Mouse (Mus musculus): ENCODE results near the gene Mmp17. TPM values are rescaled to one million over a fixed set of nuclear protein-coding genes. Genes with fewer than 3 reads are reported as not detected.
"Not testable (repeated sequence)": the region's sequence is repeated elsewhere in the genome, so short reads cannot be mapped to it uniquely, and the experiment has no call there.

Mmp17 gene
- polyA plus RNA-seq, 1 experiment from 2014 or later = 1.3 TPM

- Histone ChIP-seq H3K4me2 (no peak overlapping the region), H3K36me3 (no peaks in the 10 kb centered on the region), H3K27ac (no peak overlapping the region), H3K4me1 (replicated peaks) (peaks cover 4% of the 10 kb centered on the region), H3K27me3 (peaks cover 50% of the 10 kb centered on the region), H3K9me3 (replicated peaks) (no peaks in the 10 kb centered on the region), H3K9ac (no peak overlapping the region), H3K4me3 (no peak overlapping the region)
- 14% methylated on average over 11 of the region's 11 CpGs for WGBS
- ATAC-seq (replicated peaks; ENCODE audit: insufficient number of reproducible peaks, insufficient read depth, low FRiP score, low read depth) = no peak
These were observed 6.9 kb downstream of the Mmp17 start for GRCm38 (mm10) chr5:129590915-129591314.

DNA sequence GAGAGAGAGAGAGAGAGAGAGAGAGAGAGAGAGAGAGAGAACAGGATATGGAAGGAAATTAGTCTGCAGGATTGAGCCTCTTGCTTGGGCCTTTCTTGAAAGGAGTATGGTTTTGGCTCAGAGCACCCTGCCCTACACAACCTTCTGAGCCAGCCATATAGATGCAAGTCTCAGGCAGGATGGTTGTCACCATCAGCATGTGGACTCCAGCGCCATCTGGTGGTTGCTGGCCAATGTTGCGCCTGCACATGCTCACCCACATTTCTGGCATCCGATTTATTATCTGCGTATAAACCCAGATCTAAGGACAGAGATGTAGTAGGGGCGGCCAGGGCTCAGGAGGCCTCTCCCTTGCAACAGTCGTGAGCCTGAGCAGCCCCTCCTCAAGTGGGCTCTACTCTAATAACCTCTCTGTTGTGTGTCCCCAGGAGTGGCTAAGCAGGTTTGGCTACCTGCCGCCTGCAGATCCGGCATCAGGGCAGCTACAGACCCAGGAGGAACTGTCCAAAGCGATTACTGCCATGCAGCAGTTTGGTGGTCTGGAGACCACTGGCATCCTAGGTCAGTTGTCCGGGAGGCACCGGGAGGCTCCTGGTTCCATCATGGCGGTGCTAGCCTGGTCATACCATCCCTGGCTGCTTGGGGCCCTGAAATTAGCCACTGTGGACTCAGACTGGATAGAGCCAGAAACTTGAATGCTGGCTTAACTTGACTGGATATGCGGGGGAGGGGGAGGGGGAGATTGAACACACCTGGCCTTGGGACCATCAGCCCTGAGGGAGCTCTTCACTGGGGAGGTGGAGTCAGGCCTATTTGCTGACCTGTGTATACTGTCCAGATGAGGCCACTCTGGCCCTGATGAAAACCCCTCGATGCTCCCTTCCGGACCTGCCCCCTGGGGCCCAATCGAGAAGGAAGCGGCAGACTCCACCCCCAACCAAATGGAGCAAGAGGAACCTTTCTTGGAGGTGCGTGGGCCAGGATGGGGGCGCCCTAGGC lies 10.4 kb downstream of the Mmp17 start:
- 34% methylated on average over 19 of the region's 19 CpGs for WGBS
- Histone ChIP-seq H3K4me1 (replicated peaks) (no peaks in the 10 kb centered on the region), H3K36me3 (no peaks in the 10 kb centered on the region), H3K4me3 (no peak overlapping the region), H3K9ac (no peak overlapping the region), H3K4me2 (no peak overlapping the region), H3K27me3 (peaks cover 23% of the 10 kb centered on the region), H3K9me3 (replicated peaks) (0 out of 2 replicates have a peak, but pooled peaks cover 3% of the 10 kb centered on the region), H3K27ac (no peak overlapping the region)
- ATAC-seq (replicated peaks; ENCODE audit: insufficient number of reproducible peaks, insufficient read depth, low FRiP score, low read depth) = no peak

GRCm38 (mm10) chr5:129602071-129602487 lies 18.1 kb downstream of the Mmp17 start:
- Histone ChIP-seq H3K36me3 (no peaks in the 10 kb centered on the region), H3K27me3 (no peaks in the 10 kb centered on the region), H3K27ac (no peak overlapping the region), H3K4me2 (no peak overlapping the region), H3K4me1 (replicated peaks) (no peaks in the 10 kb centered on the region), H3K9ac (no peak overlapping the region), H3K9me3 (replicated peaks) (0 out of 2 replicates have a peak, but pooled peaks cover 3% of the 10 kb centered on the region), H3K4me3 (no peak overlapping the region)
- 30% methylated on average over 16 of the region's 16 CpGs for WGBS
- no peak for ATAC-seq (replicated peaks; ENCODE audit: insufficient number of reproducible peaks, insufficient read depth, low FRiP score, low read depth)

- H3K27ac ChIP-seq = no peak overlapping the region
- H3K36me3 ChIP-seq = no peaks in the 10 kb centered on the region
- H3K9ac ChIP-seq = no peak overlapping the region
- no peaks in the 10 kb centered on the region for H3K27me3 ChIP-seq
- H3K9me3 ChIP-seq (replicated peaks) = no peaks in the 10 kb centered on the region
- no peaks in the 10 kb centered on the region for H3K4me1 ChIP-seq (replicated peaks)
- H3K4me2 ChIP-seq = no peak overlapping the region
- ATAC-seq (replicated peaks; ENCODE audit: insufficient number of reproducible peaks, insufficient read depth, low FRiP score, low read depth) = no peak
- H3K4me3 ChIP-seq = no peak overlapping the region
- 76% methylated on average over 8 of the region's 8 CpGs for WGBS
These were observed 23.5 kb downstream of the Mmp17 start for GRCm38 (mm10) chr5:129607476-129607875.

DNA sequence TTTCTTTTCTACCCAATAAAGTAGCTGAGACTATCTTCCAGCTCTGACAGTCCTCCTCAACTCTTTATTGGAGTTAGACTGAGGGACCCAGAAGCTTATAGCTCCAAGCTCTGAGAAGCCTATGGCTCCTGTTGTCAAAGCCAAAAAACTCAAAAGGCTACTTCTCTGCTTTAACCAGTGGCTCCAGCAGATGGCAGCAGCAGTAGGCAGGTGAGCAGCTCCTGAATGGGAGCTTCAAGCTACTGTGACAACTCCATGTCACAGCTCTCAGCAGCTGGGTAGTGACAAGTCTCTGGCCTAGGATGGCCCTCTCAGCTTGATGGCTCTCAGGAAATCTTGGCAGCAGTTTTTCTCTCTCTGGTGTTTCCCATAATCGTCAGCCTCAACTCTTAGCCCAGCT lies 27.1 kb downstream of the Mmp17 start:
- 0 out of 2 replicates have a peak, but pooled peaks have one; percentile 32 for ATAC-seq (replicated peaks; ENCODE audit: insufficient number of reproducible peaks, insufficient read depth, low FRiP score, low read depth)
- Histone ChIP-seq H3K4me1 (replicated peaks) (no peaks in the 10 kb centered on the region), H3K4me3 (no peak overlapping the region), H3K4me2 (no peak overlapping the region), H3K27ac (no peak overlapping the region), H3K27me3 (no peaks in the 10 kb centered on the region), H3K9me3 (replicated peaks) (no peaks in the 10 kb centered on the region), H3K36me3 (no peaks in the 10 kb centered on the region), H3K9ac (no peak overlapping the region)
- WGBS = 9% methylated on average over 1 of the region's 1 CpGs

GRCm38 (mm10) chr5:129620600-129620999 lies 36.6 kb downstream of the Mmp17 start:
- not testable (repeated sequence) for H3K27ac ChIP-seq; H3K4me1 ChIP-seq (replicated peaks); ATAC-seq (replicated peaks; ENCODE audit: insufficient number of reproducible peaks, insufficient read depth, low FRiP score, low read depth); H3K4me3 ChIP-seq; H3K36me3 ChIP-seq; H3K4me2 ChIP-seq; H3K27me3 ChIP-seq; H3K9ac ChIP-seq; H3K9me3 ChIP-seq (replicated peaks)
- 45% methylated on average over 9 of the region's 9 CpGs for WGBS

- no peaks in the 10 kb centered on the region for H3K36me3 ChIP-seq
- 76% methylated on average over 5 of the region's 5 CpGs for WGBS
- no peaks in the 10 kb centered on the region for H3K27me3 ChIP-seq
- no peak for ATAC-seq (replicated peaks; ENCODE audit: insufficient number of reproducible peaks, insufficient read depth, low FRiP score, low read depth)
- no peak overlapping the region for H3K4me3 ChIP-seq
- H3K27ac ChIP-seq = no peak overlapping the region
- no peak overlapping the region for H3K4me2 ChIP-seq
- H3K9ac ChIP-seq = no peak overlapping the region
- H3K9me3 ChIP-seq (replicated peaks) = no peaks in the 10 kb centered on the region
- no peaks in the 10 kb centered on the region for H3K4me1 ChIP-seq (replicated peaks)
These were observed 37.4 kb downstream of the Mmp17 start for GRCm38 (mm10) chr5:129621361-129621760.

- Histone ChIP-seq H3K9me3 (replicated peaks) (no peaks in the 10 kb centered on the region), H3K4me1 (replicated peaks) (no peaks in the 10 kb centered on the region), H3K27ac (no peak overlapping the region), H3K4me2 (no peak overlapping the region), H3K4me3 (no peak overlapping the region), H3K9ac (no peak overlapping the region), H3K36me3 (no peaks in the 10 kb centered on the region), H3K27me3 (no peaks in the 10 kb centered on the region)
- WGBS = 77% methylated on average over 6 of the region's 6 CpGs
- ATAC-seq (replicated peaks; ENCODE audit: insufficient number of reproducible peaks, insufficient read depth, low FRiP score, low read depth) = no peak
These were observed 42.1 kb downstream of the Mmp17 start for GRCm38 (mm10) chr5:129626099-129626498.

- H3K27ac ChIP-seq; H3K36me3 ChIP-seq; H3K9me3 ChIP-seq (replicated peaks); H3K9ac ChIP-seq; ATAC-seq (replicated peaks; ENCODE audit: insufficient number of reproducible peaks, insufficient read depth, low FRiP score, low read depth); H3K4me2 ChIP-seq; H3K27me3 ChIP-seq; H3K4me3 ChIP-seq; H3K4me1 ChIP-seq (replicated peaks): not testable (repeated sequence)
- 70% methylated on average over 4 of the region's 4 CpGs for WGBS
These were observed 42.6 kb downstream of the Mmp17 start for GRCm38 (mm10) chr5:129626586-129626985.

DNA sequence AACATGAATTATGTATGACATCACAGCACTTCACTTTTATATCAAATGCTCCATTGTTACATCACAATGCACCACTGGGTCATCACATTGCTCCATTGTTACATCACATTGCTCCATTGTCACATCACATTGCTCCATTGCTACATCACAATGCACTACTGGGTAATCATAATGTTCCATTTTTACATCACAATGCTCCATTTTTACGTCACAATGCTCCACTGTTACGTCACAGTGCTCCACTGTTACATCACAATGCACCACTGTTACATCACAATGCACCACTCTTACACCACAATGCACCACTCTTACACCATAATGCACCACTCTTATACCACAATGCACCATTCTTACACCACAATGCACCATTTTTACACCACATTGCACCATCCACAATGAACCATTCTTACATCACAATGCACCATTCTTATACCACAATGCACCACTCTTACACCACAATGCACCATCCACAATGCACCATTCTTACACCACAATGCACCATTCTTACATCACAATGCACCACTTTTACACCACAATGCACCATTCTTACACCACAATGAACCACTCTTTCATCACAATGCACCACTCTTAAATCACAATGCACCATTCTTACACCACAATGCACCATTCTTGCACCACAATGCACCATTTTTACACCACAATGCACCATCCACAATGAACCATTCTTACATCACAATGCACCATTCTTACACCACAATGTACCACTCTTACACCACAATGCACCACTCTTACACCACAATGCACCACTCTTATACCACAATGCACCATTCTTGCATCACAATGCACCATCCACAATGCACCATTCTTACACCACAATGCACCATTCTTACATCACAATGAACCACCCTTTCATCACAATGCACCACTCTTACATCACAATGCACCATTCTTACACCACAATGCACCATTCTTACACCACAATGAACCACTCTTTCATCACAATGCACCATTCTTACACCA lies 48.6 kb downstream of the Mmp17 start:
- not testable (repeated sequence) for H3K4me3 ChIP-seq; H3K9me3 ChIP-seq (replicated peaks); ATAC-seq (replicated peaks; ENCODE audit: insufficient number of reproducible peaks, insufficient read depth, low FRiP score, low read depth); H3K27me3 ChIP-seq; H3K36me3 ChIP-seq; H3K4me2 ChIP-seq; H3K9ac ChIP-seq; H3K4me1 ChIP-seq (replicated peaks); H3K27ac ChIP-seq
- 71% methylated on average over 2 of the region's 2 CpGs for WGBS

GRCm38 (mm10) chr5:129650858-129651257 lies 66.9 kb downstream of the Mmp17 start:
- Histone ChIP-seq H3K27ac (no peak overlapping the region), H3K36me3 (peaks cover 6% of the 10 kb centered on the region; the same call in 1 of the 2 replicates), H3K4me1 (replicated peaks) (no peaks in the 10 kb centered on the region), H3K4me2 (no peak overlapping the region), H3K4me3 (no peak overlapping the region), H3K27me3 (no peaks in the 10 kb centered on the region), H3K9me3 (replicated peaks) (no peaks in the 10 kb centered on the region), H3K9ac (no peak overlapping the region)
- WGBS = 90% methylated on average over 5 of the region's 5 CpGs
- no peak for ATAC-seq (replicated peaks; ENCODE audit: insufficient number of reproducible peaks, insufficient read depth, low FRiP score, low read depth)

Measured in heart, embryonic 15.5 days (tissue).